Mouse (Mus musculus): ENCODE measurements around the gene Slc30a7. TPM values are rescaled to one million over a fixed set of nuclear protein-coding genes. Genes with fewer than 3 reads are reported as not detected.

Slc30a7 gene
- polyA plus RNA-seq, 1 experiment from 2014 or later: 32.9 TPM

GRCm38 (mm10) chr3:116025701-116026100, 18.5 kb upstream of the Slc30a7 start:
- Histone ChIP-seq H3K4me3 (ENCODE audit: low read depth, low read length) (no peak overlapping the region), H3K9me3 (ENCODE audit: control insufficient read depth, low read length) (no peaks in the 10 kb centered on the region), H3K27ac (ENCODE audit: low read depth, low read length) (no peak overlapping the region), H3K9ac (ENCODE audit: low read length) (no peak overlapping the region), H3K27me3 (ENCODE audit: control insufficient read depth, insufficient read depth, low read length) (no peaks in the 10 kb centered on the region), H3K4me1 (ENCODE audit: control insufficient read depth, insufficient read depth, low read length) (no peaks in the 10 kb centered on the region), H3K4me2 (ENCODE audit: low read depth) (no peak overlapping the region), H3K36me3 (ENCODE audit: control insufficient read depth, insufficient read depth, low read length) (no peaks in the 10 kb centered on the region)
- 96% methylated on average over 10 of the region's 10 CpGs for WGBS
- ATAC-seq (ENCODE audit: insufficient read depth, low FRiP score, low TSS enrichment) (no peak), DNase-seq (ENCODE audit: low spot score) (no peak)

GRCm38 (mm10) chr3:116024669-116025068, 17.5 kb upstream of the Slc30a7 start:
- Histone ChIP-seq H3K9ac (ENCODE audit: low read length) (no peak overlapping the region), H3K4me2 (ENCODE audit: low read depth) (no peak overlapping the region), H3K4me1 (ENCODE audit: control insufficient read depth, insufficient read depth, low read length) (no peaks in the 10 kb centered on the region), H3K27ac (ENCODE audit: low read depth, low read length) (no peak overlapping the region), H3K27me3 (ENCODE audit: control insufficient read depth, insufficient read depth, low read length) (no peaks in the 10 kb centered on the region), H3K4me3 (ENCODE audit: low read depth, low read length) (no peak overlapping the region), H3K36me3 (ENCODE audit: control insufficient read depth, insufficient read depth, low read length) (no peaks in the 10 kb centered on the region), H3K9me3 (ENCODE audit: control insufficient read depth, low read length) (no peaks in the 10 kb centered on the region)
- WGBS: 85% methylated on average over 5 of the region's 5 CpGs
- ATAC-seq (ENCODE audit: insufficient read depth, low FRiP score, low TSS enrichment) (no peak), DNase-seq (ENCODE audit: low spot score) (no peak)

GRCm38 (mm10) chr3:116024236-116024635, 17.0 kb upstream of the Slc30a7 start:
- Histone ChIP-seq H3K4me3 (ENCODE audit: low read depth, low read length) (no peak overlapping the region), H3K9me3 (ENCODE audit: control insufficient read depth, low read length) (no peaks in the 10 kb centered on the region), H3K36me3 (ENCODE audit: control insufficient read depth, insufficient read depth, low read length) (no peaks in the 10 kb centered on the region), H3K4me1 (ENCODE audit: control insufficient read depth, insufficient read depth, low read length) (no peaks in the 10 kb centered on the region), H3K9ac (ENCODE audit: low read length) (no peak overlapping the region), H3K27ac (ENCODE audit: low read depth, low read length) (no peak overlapping the region), H3K4me2 (ENCODE audit: low read depth) (no peak overlapping the region), H3K27me3 (ENCODE audit: control insufficient read depth, insufficient read depth, low read length) (no peaks in the 10 kb centered on the region)
- WGBS: 91% methylated on average over 12 of the region's 12 CpGs
- DNase-seq (ENCODE audit: low spot score): no peak
- ATAC-seq (ENCODE audit: insufficient read depth, low FRiP score, low TSS enrichment): no peak

GRCm38 (mm10) chr3:116019136-116019535, 11.9 kb upstream of the Slc30a7 start:
- 93% methylated on average over 5 of the region's 5 CpGs for WGBS
- H3K9ac ChIP-seq (ENCODE audit: low read length): no peak overlapping the region

GRCm38 (mm10) chr3:116018606-116019005, 11.4 kb upstream of the Slc30a7 start:
- 75% methylated on average over 4 of the region's 4 CpGs for WGBS
- Histone ChIP-seq H3K4me1 (ENCODE audit: control insufficient read depth, insufficient read depth, low read length) (no peaks in the 10 kb centered on the region), H3K9ac (ENCODE audit: low read length) (no peak overlapping the region), H3K27ac (ENCODE audit: low read depth, low read length) (no peak overlapping the region), H3K4me3 (ENCODE audit: low read depth, low read length) (no peak overlapping the region), H3K36me3 (ENCODE audit: control insufficient read depth, insufficient read depth, low read length) (no peaks in the 10 kb centered on the region), H3K4me2 (ENCODE audit: low read depth) (no peak overlapping the region), H3K9me3 (ENCODE audit: control insufficient read depth, low read length) (no peaks in the 10 kb centered on the region), H3K27me3 (ENCODE audit: control insufficient read depth, insufficient read depth, low read length) (no peaks in the 10 kb centered on the region)
- no peak for ATAC-seq (ENCODE audit: insufficient read depth, low FRiP score, low TSS enrichment)
- no peak for DNase-seq (ENCODE audit: low spot score)

More at GRCm38 (mm10) chr3:116019136-116019535, 11.9 kb upstream of the Slc30a7 start:
- no peak for DNase-seq (ENCODE audit: low spot score)
- Histone ChIP-seq H3K9me3 (ENCODE audit: control insufficient read depth, low read length) (no peaks in the 10 kb centered on the region), H3K27me3 (ENCODE audit: control insufficient read depth, insufficient read depth, low read length) (no peaks in the 10 kb centered on the region), H3K4me2 (ENCODE audit: low read depth) (no peak overlapping the region), H3K4me1 (ENCODE audit: control insufficient read depth, insufficient read depth, low read length) (no peaks in the 10 kb centered on the region), H3K27ac (ENCODE audit: low read depth, low read length) (no peak overlapping the region), H3K36me3 (ENCODE audit: control insufficient read depth, insufficient read depth, low read length) (no peaks in the 10 kb centered on the region), H3K4me3 (ENCODE audit: low read depth, low read length) (no peak overlapping the region)
- ATAC-seq (ENCODE audit: insufficient read depth, low FRiP score, low TSS enrichment): no peak

GRCm38 (mm10) chr3:116016116-116016515, 8.9 kb upstream of the Slc30a7 start:
- no peaks in the 10 kb centered on the region for H3K4me1 ChIP-seq (ENCODE audit: control insufficient read depth, insufficient read depth, low read length)
- no peaks in the 10 kb centered on the region for H3K9me3 ChIP-seq (ENCODE audit: control insufficient read depth, low read length)
- no peak overlapping the region for H3K27ac ChIP-seq (ENCODE audit: low read depth, low read length)
- DNase-seq (ENCODE audit: low spot score) (no peak), ATAC-seq (ENCODE audit: insufficient read depth, low FRiP score, low TSS enrichment) (no peak)
- H3K4me3 ChIP-seq (ENCODE audit: low read depth, low read length): no peak overlapping the region
- WGBS: 93% methylated on average over 13 of the region's 13 CpGs
- H3K4me2 ChIP-seq (ENCODE audit: low read depth): no peak overlapping the region
- H3K9ac ChIP-seq (ENCODE audit: low read length): no peak overlapping the region
- H3K27me3 ChIP-seq (ENCODE audit: control insufficient read depth, insufficient read depth, low read length): no peaks in the 10 kb centered on the region
- H3K36me3 ChIP-seq (ENCODE audit: control insufficient read depth, insufficient read depth, low read length): no peaks in the 10 kb centered on the region

GRCm38 (mm10) chr3:116014901-116015300, 7.7 kb upstream of the Slc30a7 start:
- Histone ChIP-seq H3K36me3 (ENCODE audit: control insufficient read depth, insufficient read depth, low read length) (no peaks in the 10 kb centered on the region), H3K27me3 (ENCODE audit: control insufficient read depth, insufficient read depth, low read length) (no peaks in the 10 kb centered on the region), H3K4me2 (ENCODE audit: low read depth) (no peak overlapping the region), H3K27ac (ENCODE audit: low read depth, low read length) (no peak overlapping the region), H3K9me3 (ENCODE audit: control insufficient read depth, low read length) (no peaks in the 10 kb centered on the region), H3K4me1 (ENCODE audit: control insufficient read depth, insufficient read depth, low read length) (no peaks in the 10 kb centered on the region), H3K4me3 (ENCODE audit: low read depth, low read length) (no peak overlapping the region), H3K9ac (ENCODE audit: low read length) (no peak overlapping the region)
- DNase-seq (ENCODE audit: low spot score): no peak
- no peak for ATAC-seq (ENCODE audit: insufficient read depth, low FRiP score, low TSS enrichment)
- WGBS: 93% methylated on average over 6 of the region's 6 CpGs

GRCm38 (mm10) chr3:116009622-116010344, 2.6 kb upstream of the Slc30a7 start:
- DNase-seq (ENCODE audit: low spot score) (no peak), ATAC-seq (ENCODE audit: insufficient read depth, low FRiP score, low TSS enrichment) (no peak)
- Histone ChIP-seq H3K27ac (ENCODE audit: low read depth, low read length) (no peak overlapping the region), H3K4me3 (ENCODE audit: low read depth, low read length) (no peak overlapping the region), H3K27me3 (ENCODE audit: control insufficient read depth, insufficient read depth, low read length) (no peaks in the 10 kb centered on the region), H3K4me1 (ENCODE audit: control insufficient read depth, insufficient read depth, low read length) (peaks cover 7% of the 10 kb centered on the region; the same call in 1 of the 2 replicates), H3K36me3 (ENCODE audit: control insufficient read depth, insufficient read depth, low read length) (no peaks in the 10 kb centered on the region), H3K4me2 (ENCODE audit: low read depth) (no peak overlapping the region), H3K9ac (ENCODE audit: low read length) (no peak overlapping the region), H3K9me3 (ENCODE audit: control insufficient read depth, low read length) (no peaks in the 10 kb centered on the region)
- 86% methylated on average over 17 of the region's 17 CpGs for WGBS

- 0% methylated on average over 12 of the region's 12 CpGs for WGBS
- peaks cover 7% of the 10 kb centered on the region; the same call in 1 of the 2 replicates for H3K4me1 ChIP-seq (ENCODE audit: control insufficient read depth, insufficient read depth, low read length)
- ATAC-seq (ENCODE audit: insufficient read depth, low FRiP score, low TSS enrichment) (peak; percentile 63), DNase-seq (ENCODE audit: low spot score) (peak; percentile 79)
- peak overlapping the region; percentile 82 for H3K4me3 ChIP-seq (ENCODE audit: low read depth, low read length)
- H3K9ac ChIP-seq (ENCODE audit: low read length): peak overlapping the region; percentile 91
- peak overlapping the region; percentile 72 for H3K27ac ChIP-seq (ENCODE audit: low read depth, low read length)
- peak overlapping the region; percentile 58 for H3K4me2 ChIP-seq (ENCODE audit: low read depth)
- no peaks in the 10 kb centered on the region for H3K9me3 ChIP-seq (ENCODE audit: control insufficient read depth, low read length)
- no peaks in the 10 kb centered on the region for H3K27me3 ChIP-seq (ENCODE audit: control insufficient read depth, insufficient read depth, low read length)
- no peaks in the 10 kb centered on the region for H3K36me3 ChIP-seq (ENCODE audit: control insufficient read depth, insufficient read depth, low read length)
These were observed 785 bp upstream of the Slc30a7 start for GRCm38 (mm10) chr3:116007941-116008440.

Measured in neural tube, embryonic 11.5 days (tissue).